Mouse (Mus musculus) right cerebral cortex, adult 18-20 months (tissue): Measurements from ENCODE around the gene Nfe2l1.
"Not testable (repeated sequence)": the region's sequence is repeated elsewhere in the genome, so short reads cannot be mapped to it uniquely, and the experiment has no call there.

ENCODE experiments used
- DNase-seq: peaks from one replicate; pipeline ENCODE4 v3.0.0; 2022; ENCODE audit warnings: mixed read lengths

Gene Nfe2l1

DNA sequence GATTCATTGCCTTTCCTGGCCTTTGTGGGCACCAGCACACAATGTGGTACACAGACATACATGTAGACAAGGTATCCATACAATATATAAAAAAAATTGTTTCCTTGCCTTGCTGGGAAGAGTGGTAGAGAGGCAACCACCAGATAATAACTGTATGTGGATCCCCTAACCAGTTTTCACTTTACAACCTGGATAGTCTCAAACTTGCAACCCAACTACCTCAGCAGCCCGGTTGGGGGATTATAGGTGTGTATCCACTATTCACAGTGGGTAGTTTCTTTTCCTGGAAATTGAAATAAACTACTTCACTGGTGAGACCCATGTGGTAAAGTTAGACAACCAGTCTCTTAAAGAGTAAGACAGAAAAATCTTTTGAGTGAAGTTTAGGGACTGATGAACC, 13.3 kb downstream of the Nfe2l1 start:
- DNase-seq = no peak

DNA sequence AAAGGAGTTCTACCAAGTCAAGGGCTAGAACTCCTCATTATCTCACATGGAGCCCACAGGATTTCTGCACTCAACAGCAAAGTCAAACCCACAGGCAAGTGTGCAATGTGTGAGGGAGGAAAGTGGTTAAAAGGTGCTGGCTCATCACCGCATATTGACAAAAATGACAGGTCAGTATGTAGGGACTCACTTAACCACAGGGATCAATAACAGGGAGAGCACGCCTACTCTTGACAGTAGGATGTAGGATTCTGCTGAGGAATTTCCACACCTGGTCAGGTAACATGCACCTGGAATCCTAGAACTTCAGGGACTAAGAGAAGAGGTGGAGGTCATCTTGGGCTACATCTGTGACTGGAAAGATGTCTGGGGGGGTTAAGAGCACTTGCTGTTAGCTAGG, 13.9 kb downstream of the Nfe2l1 start:
- no peak for DNase-seq

DNA sequence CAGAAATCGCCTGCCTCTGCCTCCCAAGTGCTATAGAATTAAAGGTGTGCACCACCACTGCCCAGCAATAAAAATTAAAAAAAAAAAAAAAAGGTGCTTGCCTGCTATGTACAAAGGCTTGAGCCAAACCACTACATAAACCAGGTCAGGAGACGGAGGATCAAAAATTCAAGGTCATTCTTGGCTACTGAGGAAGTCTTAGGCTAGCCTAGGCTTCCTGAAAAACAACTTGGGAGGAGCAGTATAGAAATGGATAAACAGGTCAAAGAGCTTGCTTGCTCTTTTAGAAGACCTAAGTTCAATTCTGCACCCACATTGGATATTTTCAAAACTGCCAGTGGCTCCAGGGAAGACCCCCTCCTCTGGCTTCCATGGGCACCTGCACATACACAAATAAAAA, 15.3 kb downstream of the Nfe2l1 start:
- no peak for DNase-seq

DNA sequence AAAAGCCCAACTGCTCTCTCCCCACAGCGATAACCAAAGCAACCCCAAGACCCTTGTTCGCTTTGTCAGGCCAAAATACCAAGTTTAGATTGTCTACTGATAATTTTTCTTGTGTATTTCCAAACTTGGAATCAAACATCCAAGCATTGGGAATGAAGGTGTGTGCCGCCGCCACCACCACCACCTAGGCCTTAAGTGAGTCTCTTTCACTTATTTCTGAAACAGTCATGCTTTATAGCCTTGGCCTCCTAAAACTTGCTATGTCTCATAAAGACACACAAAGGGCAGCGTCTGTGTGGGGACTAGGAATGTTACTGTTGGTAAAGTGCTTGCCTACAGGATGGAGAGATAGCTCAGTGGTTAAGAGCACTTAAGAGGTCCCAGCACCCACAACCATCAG, 15.8 kb downstream of the Nfe2l1 start:
- no peak for DNase-seq

DNA sequence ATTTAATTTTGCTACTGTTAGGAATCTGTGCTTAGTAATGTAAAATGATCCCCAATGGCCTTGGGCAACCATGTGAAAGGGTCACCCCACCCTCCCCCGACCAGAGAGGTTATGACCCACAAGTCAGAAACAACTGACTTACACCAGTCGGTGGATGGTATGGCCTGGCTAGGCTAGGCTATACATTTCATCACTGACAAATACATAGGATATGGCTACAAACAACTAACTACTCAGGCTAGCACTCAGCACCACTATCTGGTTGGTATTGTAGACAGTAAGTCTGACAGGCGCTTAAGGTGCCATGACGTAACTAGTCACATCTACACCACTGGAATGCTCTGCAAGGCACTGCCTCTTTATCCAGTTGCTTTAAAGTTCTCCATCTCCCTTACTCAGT, 16.3 kb downstream of the Nfe2l1 start:
- DNase-seq = no peak

DNA sequence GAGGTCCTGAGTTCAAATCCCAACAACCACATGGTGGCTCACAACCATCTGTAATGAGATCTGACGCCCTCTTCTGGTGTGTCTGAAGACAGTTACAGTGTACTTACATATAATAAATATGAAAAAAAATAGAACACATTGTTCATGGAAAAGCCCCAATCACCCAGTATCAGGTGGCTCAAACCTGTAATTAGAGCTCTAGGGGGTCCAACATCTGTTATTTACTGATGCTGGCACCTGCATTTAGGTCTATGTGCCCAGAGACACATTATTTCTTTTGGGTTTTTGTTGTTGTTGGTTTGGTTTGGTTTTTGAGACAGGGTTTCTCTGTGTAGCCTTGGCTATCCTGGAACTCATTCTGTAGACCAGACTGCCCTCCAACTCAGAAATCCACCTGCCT, 18.6 kb downstream of the Nfe2l1 start:
- DNase-seq = not testable (repeated sequence)

DNA sequence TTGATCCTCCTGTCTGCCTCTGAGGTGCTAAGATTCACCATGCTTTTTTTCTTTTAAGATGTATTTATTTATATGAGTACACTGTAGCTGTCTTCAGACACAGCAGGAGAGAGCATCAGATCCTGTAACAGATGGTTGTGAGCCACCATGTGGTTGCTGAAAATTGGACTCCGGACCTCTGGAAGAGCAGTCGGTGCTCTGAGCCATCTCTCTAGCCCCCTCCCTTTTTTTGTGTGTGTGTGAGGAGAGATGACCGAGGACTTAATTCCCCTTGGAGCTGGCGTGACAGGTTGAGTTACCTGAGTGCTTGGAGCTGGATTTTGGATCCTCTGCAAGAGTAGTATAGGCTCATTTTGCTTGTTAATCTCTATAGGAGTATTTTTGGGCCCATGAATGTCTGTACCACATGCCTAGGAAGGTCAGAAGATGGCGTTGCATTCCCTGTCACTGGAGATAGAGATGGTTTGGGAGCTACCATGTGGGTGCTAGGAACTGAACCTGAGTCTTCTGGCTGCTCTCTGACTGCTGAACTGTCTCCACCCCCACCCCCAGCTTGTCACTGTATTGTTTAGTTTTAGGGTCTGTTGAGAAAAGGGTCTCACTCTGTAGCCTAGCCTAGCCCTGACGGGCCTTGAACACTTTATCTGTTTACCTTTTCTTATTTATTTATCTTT, 20.1 kb downstream of the Nfe2l1 start:
- DNase-seq = no peak

DNA sequence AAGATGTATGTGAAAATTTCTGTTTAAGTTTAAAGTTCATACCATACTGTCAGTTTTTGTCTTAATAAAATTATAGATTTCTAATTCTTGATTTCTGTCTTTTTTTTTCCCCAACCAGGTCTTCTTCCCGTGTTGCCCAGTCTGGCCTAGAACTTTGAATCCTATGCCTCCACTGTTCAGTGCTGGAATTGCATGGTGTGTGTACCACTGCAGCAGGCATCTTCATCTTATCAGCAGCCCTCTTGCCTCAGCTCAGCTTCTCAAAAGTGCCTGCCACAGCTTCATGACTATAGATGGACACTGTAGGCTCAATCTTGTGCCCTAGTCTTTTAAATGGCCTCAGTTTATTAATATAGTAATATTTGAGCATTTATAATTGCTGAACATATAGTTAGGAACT, 21.7 kb downstream of the Nfe2l1 start:
- DNase-seq = no peak

DNA sequence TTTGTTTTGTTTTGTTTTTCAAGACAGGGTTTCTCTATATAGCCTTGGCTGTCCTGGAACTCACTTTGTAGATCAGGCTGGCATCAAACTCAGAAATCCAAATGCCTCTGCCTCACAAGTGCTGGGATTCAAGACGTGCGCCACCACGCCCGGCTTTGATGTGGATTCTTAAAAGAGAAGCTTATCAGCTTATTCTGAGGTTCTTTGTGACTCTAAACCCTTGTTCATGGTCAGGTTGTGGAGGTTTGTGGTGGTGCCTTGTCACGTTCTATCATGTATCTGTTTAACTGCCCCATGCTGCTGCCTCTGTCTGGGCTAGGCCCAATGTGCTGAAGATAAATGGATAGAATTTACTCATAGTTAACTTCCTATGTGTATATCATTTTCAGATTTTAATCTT, 24.2 kb downstream of the Nfe2l1 start:
- no peak for DNase-seq

DNA sequence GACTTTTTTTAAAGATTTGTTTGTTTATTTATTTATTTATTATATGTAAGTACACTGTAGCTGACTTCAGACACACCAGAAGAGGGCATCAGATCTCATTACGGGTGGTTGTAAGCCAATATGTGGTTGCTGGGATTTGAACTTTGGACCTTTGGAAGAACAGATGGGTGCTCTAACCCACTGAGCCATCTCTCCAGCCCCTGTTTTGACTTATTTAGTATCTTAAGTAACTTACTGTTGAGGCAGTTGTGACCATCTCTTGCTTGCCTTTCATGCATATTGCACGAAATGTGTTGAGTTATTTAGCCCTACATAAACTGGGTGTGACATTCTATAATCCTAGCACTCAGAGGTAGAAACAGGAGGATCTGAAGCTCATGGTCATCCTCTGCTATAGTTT, 30.3 kb downstream of the Nfe2l1 start:
- no peak for DNase-seq

DNA sequence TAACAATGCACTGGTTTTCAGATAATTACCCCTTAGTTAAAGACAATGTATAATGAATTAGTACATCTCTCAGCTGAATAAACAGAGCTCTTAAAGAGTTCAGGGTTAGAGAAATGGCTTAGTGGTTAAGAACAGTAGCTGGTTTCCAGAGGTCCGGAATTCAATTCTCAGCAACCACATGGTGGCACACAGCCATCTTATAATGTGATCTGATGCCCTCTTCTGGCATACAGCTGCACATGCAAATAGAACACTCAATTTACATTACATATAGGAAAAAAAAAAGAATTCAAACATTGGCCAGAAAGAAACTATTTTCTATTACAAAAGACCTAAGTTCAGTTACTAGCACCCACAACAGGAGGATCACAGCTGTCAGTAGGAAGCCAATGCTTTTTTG, 33.2 kb downstream of the Nfe2l1 start:
- no peak for DNase-seq

DNA sequence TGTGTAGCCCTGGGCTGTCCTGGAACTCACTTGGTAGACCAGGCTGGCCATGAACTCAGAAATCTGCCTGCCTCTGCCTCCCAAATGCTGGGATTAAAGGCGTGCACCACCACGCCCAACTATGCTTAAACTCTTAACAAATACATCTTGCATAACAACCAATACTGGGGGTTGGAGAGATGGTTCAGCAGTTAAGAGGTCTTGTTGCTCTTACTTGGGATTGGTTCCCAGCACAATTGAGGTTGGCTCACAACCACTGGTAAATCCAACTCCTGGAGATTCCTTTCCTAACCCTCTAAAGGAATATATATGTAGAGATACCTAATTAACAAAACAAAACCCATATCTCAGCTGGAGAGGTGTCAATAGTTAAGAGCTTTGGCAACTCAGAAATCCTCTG, 33.7 kb downstream of the Nfe2l1 start:
- no peak for DNase-seq

DNA sequence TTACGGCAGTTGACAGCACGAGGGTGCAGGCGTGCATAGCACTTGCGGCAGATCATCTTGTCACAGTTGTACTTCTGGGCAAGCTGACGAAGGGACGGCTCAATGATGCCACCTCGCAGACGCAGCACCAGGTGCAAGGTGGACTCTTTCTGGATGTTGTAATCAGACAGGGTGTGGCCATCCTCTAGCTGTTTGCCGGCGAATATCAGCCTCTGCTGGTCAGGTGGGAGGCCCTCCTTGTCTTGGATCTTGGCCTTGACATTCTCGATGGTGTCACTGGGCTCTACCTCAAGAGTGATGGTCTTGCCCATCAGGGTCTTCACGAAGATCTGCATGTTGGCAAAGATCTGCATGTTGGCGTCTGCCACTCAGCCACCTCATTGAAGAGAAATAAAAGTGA, 34.3 kb downstream of the Nfe2l1 start:
- no peak for DNase-seq

DNA sequence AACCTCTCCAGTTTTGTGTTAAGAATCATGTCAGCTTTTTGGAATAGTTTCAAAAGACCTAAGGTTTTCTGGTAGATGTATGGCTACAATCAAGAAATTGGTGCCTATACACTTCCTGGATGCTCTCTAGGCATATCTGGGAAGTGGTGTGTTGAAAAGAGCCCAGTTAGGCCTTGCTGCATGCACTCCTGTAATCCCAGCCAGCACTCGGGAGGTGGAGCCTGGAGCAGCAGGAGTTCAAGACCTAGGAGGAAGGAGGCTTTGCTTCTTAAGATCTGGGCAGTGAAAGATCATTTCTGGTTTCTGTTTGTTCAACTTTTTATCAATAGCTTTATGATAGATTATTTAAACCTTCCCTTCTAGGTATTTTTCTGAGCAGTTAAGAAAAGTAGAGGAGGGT, 39.1 kb downstream of the Nfe2l1 start:
- DNase-seq = no peak

DNA sequence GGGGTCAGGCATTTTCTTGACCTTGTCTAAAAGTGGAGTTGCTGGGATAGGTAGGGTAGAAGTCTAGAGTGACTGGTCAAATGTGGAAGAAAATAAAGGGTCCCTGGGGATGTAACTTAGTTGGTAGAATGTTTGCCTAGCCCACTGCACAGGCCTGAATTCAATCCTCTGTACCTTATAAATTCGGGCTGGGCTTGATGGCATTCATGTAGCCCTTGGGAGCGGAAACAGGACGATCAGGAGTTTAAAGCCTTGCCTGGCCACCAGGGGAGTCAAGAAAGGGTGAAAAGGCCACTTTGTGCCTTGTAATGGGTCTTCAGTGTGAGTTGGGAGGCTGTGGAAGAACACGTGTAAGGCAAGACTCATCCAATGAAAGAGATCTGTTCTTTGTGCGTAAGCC, 39.8 kb downstream of the Nfe2l1 start:
- no peak for DNase-seq

DNA sequence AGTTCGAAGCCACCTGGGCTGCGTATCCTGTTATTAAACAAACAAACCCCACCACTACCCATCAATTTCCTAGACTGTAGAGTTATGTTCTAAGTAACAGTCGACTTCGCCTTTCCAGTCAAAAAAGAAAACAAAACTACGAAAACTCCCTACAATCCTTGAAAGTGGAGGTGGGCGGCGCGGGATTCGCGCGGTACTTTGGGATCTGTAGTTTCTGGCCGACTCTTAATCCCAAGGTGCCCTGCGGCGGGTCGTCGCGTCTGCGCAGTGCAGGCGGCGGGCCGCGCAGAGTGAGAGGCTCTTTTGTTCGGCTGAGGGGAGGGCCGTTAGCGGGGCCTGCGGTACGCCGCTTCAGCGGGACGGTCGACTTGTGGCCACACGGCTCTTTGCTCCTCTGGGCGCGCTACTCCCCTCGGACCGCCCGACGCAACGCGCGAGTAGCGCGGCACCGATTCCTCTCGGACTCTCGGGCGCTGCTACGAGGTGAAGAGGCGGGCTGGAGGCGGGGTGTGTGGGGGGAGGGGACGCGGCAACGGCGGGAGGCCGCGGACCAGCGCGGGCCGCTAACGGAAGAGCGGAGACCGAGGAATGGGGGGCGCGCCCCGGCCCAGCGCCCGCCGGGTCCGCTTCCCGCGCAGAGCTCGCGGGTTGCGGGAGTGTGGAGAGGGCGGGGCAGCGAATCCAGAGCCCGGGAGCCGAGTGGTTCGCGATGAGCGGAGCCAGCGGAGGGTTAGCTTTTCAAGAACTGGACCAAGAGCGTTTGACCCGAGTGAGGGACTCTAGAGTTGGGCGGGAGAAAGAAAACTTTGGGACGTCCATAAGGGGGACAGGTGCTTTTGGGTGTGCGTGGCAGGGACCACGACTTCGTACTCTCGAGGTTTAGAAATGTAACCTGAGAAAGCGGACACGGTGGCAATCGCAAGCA, 40.6 kb downstream of the Nfe2l1 start, which contains the start of gene Cbx1:
TSS of gene Cbx1 (plus strand) at position 257 of the 925 bp plus-strand sequence.
- DNase-seq = peak; percentile 93

DNA sequence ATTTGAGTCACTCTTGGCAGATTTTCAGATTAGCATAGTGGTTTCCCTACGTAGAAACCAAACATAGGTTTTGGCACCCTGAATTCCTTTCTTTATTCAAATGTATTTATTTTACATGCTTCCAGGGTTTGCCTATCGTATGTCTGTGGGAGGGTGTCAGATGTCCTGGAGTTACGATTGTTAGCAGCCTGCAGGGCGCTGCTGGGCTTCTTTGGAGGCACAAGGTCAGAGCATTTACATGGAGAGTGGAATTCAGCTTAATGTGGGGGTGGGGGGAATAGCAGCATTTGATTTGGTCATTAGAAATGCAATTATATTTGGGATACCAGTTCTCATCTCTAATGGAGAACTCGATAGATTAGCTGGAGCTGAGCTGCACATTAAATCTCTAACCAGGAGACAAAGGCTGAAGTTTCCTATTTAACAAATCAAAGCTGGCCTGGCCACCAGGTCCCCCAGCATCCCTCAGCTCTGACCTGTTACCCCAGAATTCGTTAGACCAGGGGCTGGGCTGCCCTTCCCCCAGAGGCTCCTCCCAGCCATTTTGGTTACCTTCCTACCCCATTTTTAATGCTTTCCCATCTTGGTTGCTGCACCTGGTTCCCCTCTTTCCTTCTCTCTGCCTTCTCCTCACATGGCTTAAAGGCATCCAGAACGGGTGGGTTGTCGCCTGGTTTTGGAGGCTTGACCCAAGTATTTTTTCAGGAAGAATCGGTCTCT, 42.9 kb downstream of the Nfe2l1 start:
- no peak for DNase-seq

DNA sequence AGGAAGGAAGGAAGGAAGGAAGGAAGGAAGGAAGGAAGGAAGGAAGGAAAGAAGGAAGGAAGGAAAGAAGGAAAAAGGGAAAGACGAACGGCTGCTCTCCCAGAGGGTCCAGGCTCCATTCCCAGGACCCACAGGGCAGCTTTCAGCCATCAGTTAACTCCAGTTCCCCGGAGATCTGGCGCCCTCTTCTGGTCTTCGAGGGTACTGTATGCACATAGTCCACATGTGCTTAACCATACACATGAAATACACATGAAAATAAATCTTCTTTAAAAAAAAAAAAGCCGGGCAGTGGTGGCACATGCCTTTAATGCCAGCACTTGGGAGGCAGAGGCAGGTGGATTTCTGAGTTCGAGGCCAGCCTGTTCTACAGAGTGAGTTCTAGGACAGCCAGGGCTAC, 44.9 kb downstream of the Nfe2l1 start:
- peak; percentile 37 for DNase-seq

DNA sequence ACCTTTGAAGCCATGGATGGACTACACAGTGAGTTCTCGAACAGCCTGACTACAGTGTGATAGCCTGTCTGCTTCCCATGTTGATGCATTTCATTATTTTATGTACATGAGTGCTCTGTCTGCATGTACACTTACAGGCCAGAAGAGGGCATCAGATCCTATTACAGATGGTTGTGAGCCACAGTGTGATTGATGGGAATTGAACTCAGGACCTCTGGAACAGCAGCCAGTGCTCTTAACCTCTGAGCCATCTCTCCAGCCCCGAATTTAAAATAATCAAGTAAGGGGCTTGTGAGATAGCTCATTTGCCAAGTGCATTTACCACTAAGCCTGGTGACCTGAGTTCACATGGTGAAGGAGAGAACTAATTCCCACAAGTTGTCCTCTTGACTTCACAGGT, 48.3 kb downstream of the Nfe2l1 start:
- no peak for DNase-seq

DNA sequence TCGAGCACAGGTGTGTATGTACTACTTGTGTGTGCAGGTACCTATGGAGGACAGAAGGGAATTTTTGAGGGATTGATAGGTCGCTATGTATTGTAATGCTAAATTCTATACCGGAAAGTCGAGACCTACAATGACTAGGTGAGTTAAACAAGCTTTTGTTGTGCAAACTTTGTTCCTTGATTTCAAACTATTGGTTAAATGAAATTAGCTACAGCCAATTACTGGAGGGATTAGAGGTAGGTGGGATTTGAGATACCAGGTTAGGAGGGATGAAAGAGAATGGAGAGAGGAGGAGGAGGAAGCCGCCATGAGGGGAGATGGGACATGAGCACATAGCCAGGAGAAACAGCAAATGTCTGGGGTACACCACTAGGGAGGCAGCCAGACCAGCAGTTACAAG, 49.5 kb downstream of the Nfe2l1 start:
- DNase-seq = no peak

DNA sequence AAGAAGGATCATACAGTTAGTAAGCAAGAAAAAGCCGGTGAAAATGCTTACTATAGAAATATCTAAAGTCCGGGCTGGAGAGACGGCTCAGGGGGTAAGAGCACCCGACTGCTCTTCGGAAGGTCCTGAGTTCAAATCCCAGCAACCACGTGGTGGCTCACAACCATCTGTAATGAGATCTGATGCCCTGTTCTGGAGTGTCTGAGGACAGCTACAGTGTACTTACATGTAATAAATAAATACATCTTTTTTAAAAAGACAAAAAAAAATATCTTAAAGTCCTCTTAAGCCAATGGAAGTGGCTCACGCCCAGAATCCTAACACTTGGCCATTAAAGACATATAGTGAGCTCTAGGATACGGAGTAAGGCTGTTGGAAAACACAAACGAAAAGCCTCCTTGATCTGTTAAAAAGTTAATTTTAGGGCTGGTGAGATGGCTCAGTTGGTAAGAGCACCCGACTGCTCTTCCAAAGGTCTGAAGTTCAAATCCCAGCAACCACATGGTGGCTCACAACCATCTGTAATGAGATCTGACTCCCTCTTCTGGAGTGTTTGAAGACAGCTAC, 51.6 kb downstream of the Nfe2l1 start:
- not testable (repeated sequence) for DNase-seq

DNA sequence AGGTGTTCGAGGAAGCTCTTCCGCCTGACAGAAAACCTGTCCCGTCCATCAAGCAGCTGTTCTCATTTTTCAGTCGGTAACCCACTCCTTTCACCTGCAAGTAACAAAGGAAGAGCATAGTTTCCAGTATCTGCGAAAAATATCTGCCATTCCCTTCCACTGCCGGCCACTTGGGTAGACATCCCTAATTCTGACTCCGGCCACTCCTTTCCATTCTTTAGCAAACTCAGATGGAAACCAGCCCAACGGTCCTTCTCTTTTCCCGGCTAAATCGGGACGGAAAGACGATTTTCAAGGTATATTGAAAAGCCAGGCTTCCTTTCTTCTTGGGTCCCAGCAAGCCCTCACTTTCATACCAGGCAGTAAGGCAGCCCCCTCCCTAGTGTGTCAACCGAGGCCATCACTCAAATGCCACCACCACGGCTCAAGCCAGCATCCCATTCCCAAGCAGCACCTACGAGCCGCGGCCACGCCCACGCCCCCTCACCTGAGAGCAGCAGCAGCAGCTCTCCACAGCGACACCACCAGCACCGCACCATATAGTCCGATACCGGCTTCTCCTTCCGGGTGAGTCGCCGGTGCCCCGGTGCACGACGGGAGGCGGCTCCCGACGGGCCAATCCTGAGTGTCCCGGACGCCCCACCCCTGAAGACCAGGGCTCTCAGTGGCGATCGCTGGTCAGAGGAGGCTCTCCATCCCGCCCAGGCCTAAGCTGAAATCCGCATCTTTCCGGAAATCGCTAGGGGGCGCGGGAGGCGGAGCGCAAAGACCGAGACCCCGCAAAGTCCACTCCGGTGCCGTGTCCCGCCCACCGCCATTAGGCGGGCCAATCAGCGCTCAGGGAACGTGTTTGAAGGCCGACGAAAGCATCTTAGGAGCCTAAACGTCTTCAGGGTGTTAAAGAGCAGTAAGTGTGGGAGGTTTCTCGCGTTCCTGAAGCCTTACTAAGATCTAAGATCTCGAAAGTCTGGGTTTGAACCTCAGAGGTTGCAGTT, 52.5 kb downstream of the Nfe2l1 start, which contains the start of gene Snx11:
TSS of gene Snx11 (minus strand) at position 592 of the 995 bp plus-strand sequence.
- DNase-seq = peak; percentile 100
